Mouse (Mus musculus) cerebellum, postnatal 10 days (tissue): ENCODE results near the gene A630089N07Rik.

Experiments used
- DNase-seq, 2 experiments: peaks; one replicate each; pipeline ENCODE4 v3.0.0; 2021; ENCODE audit warnings: mixed read lengths in 2 of 2

Gene A630089N07Rik

GRCm38 (mm10) chr16:97961381-97962150 lies 120.7 kb downstream of the A630089N07Rik start:
- DNase-seq, result no peak

- DNase-seq, result no peak
Observed at GRCm38 (mm10) chr16:97960348-97960747, 121.9 kb downstream of the A630089N07Rik start.

DNA sequence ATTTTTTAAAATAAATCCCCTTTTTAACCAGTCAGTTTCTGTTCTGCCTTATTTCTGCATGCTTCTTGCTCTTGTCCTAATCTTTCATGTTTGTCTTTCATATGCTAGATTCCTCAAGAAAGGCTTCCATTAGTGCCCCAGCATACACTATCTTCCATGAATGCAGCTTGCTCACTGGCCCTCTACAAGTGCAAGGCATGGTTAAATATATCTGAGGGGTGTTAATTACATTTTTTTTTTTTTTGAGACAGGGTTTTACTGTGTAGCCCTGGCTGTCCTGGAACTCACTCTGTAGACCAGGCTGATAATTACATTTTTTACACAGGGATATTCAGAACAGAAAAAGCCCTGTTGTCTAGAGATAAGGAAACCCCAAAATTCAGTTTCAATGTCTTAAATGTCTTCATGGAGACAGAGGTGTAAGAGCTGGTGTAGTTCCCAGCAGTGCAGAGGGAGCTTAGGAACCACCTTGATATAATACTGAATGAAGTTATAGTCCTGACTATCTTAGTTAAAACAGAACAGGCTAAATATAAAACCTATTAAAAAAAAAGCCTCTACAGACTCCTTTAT lies 123.8 kb downstream of the A630089N07Rik start:
- no peak for DNase-seq

- no peak for DNase-seq
Observed at GRCm38 (mm10) chr16:97957626-97958025, 124.6 kb downstream of the A630089N07Rik start.

- DNase-seq, result no peak
Observed at GRCm38 (mm10) chr16:97956011-97956410, 126.2 kb downstream of the A630089N07Rik start.

DNA sequence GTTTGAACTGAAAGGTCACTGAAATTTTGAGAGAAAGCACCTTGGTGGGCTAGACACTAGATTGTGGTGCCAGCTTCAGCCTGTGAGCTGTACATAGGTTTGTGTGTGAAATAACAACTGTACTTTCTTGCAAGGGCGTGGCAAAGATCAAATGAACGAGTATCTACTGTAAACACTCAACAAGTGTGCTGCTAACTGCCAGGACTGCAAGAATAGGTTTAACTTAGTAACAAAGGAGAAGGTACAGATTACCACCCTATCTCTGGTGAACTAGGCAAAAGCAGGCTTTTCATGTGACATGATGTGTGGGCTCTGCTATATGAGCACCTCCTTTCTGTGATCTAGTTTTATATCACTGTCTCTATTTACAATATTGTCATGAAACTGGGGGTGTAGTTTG lies 128.9 kb downstream of the A630089N07Rik start:
- DNase-seq, result no peak

DNA sequence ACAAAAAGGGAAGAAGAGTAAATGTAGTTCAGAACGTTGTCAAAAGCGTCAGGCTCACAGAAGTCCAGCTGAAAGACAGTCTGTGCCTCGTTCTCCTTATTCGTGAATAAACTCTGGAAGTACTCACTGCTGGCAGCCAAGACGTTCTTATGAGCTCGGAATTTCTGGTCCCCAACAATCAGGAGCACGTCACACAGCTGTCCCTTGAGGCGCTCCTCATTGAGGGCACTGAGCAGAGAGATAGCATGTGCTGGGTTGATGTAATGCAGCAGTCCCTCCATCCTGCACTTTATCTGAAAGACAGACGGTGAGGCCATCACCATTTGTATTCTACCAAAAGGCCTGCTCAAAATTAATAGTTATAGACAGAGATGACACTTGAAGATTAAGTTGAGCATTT lies 129.4 kb downstream of the A630089N07Rik start:
- DNase-seq, result no peak

GRCm38 (mm10) chr16:97952371-97952770 lies 129.9 kb downstream of the A630089N07Rik start:
- no peak for DNase-seq
